Mouse (Mus musculus) heart, adult 2 months (tissue): ENCODE measurements around the gene AC124108.1.

ENCODE experiments used
- CTCF ChIP-seq: fragments of 200-600 bp; IDR thresholded peaks from 2 replicates; pipeline ENCODE4 v1.8.1; 2022; ENCODE audit warnings: antibody characterized with exemption, mild to moderate bottlenecking, moderate library complexity
- POLR2A ChIP-seq: fragments of 200-500 bp; IDR thresholded peaks from 2 replicates; pipeline ENCODE4 v1.6.1; 2011; ENCODE audit warnings: mild to moderate bottlenecking, low read depth, low read length, control low read depth; ENCODE audit not compliant: insufficient read depth

- no peak for TF ChIP-seq CTCF
- no peak for TF ChIP-seq POLR2A
Observed at GRCm38 (mm10) chr1:132213076-132213475, 21.8 kb downstream of the AC124108.1 start.
